Mouse (Mus musculus) forebrain, embryonic 11.5 days (tissue): ENCODE measurements around the gene Sema3b. TPM values are rescaled to one million over a fixed set of nuclear protein-coding genes. Genes with fewer than 3 reads are reported as not detected.
A peak's percentile ranks its signal among the peaks of the same experiment; 100 is the strongest.
"Not testable (repeated sequence)": the region's sequence is repeated elsewhere in the genome, so short reads cannot be mapped to it uniquely, and the experiment has no call there.

Source experiments
- ATAC-seq: fragments of 200-750 bp; cut with Nextera tagmentation; replicated peaks from 2 replicates; pipeline ENCODE4 v1.8.0; 2017; ENCODE audit warnings: moderate TSS enrichment; ENCODE audit not compliant: low FRiP score
- DNase-seq: peaks from one replicate; pipeline ENCODE4 v3.0.0-alpha.2; 2017; ENCODE audit warnings: low spot score
- H3K27ac ChIP-seq: fragments of 300-500 bp; sonication (generic); 2 replicates; pipeline ENCODE4 v1.5.1; 2014; ENCODE audit warnings: low read depth, low read length
- H3K27me3 ChIP-seq: fragments of 300-500 bp; sonication (generic); 2 replicates; pipeline ENCODE4 v1.6.1; 2014; ENCODE audit warnings: mild to moderate bottlenecking, low read length, mixed read lengths; ENCODE audit not compliant: control insufficient read depth, insufficient read depth
- H3K36me3 ChIP-seq: fragments of 300-500 bp; sonication (generic); 2 replicates; pipeline ENCODE4 v1.6.1; 2014; ENCODE audit warnings: mild to moderate bottlenecking, low read length, moderate library complexity, mixed read lengths; ENCODE audit not compliant: control insufficient read depth, insufficient read depth
- H3K4me1 ChIP-seq: fragments of 300-500 bp; sonication (generic); replicated peaks from 2 replicates; pipeline ENCODE4 v1.6.1; 2014; ENCODE audit warnings: low read length, mixed read lengths; ENCODE audit not compliant: control insufficient read depth, insufficient read depth
- H3K4me2 ChIP-seq: fragments of 300-500 bp; sonication (generic); 2 replicates; pipeline ENCODE4 v1.6.1; 2014; ENCODE audit warnings: low read depth, mild to moderate bottlenecking, low read length, moderate library complexity, mixed read lengths; ENCODE audit not compliant: severe bottlenecking
- H3K4me3 ChIP-seq: fragments of 300-500 bp; sonication (generic); 2 replicates; pipeline ENCODE4 v1.5.1; 2014; ENCODE audit warnings: low read depth, low read length
- H3K9ac ChIP-seq: fragments of 300-500 bp; sonication (generic); 2 replicates; pipeline ENCODE4 v1.6.1; 2014; ENCODE audit warnings: low read length
- H3K9me3 ChIP-seq: fragments of 300-500 bp; sonication (generic); 2 replicates; pipeline ENCODE4 v1.6.1; 2016; ENCODE audit warnings: low read length, mixed read lengths; ENCODE audit not compliant: control insufficient read depth
- WGBS: fragments of 180-500 bp; shearing (Covaris S2); extraction: QIAGEN DNeasy Blood & Tissue Kit; methylation state at CpG from one replicate; pipeline ENCODE4 v1.1.7; 2014; 5-methylcytosine and 5-hydroxymethylcytosine counted together
- polyA plus RNA-seq: library from polyadenylated mRNA; unstranded; fragments of >200 nt; fragmentation: Nextera tagmentation; extraction: Ambion mirVana; gene quantifications from 2 replicates; pipeline ENCODE4 v1.2.1, GENCODE M21; 2014

Gene Sema3b
- polyA plus RNA-seq, 1 experiment from 2014 or later = 1.7 TPM

- Histone ChIP-seq H3K4me3 (peak overlapping the region; percentile 79), H3K4me1 (peaks cover 26% of the 10 kb centered on the region), H3K9ac (peak overlapping the region; percentile 94), H3K27ac (peak overlapping the region; percentile 81), H3K27me3 (no peaks in the 10 kb centered on the region), H3K36me3 (peaks cover 19% of the 10 kb centered on the region), H3K9me3 (no peaks in the 10 kb centered on the region; the same call in 1 of the 2 replicates), H3K4me2 (peak overlapping the region; percentile 81)
- DNase-seq (peak; percentile 91), ATAC-seq (peak; percentile 88)
- under 1% methylated on average over 41 of the region's 41 CpGs for WGBS
Observed at GRCm38 (mm10) chr9:107568331-107569261, 40.4 kb downstream of the Sema3b start.

- peak within 1 kb of the TSS; percentile 79 for H3K4me3 ChIP-seq
- 6% methylated on average over 18 of the region's 18 CpGs for WGBS
- peak; percentile 58 for DNase-seq
- peaks cover 28% of the 10 kb centered on the region for H3K4me1 ChIP-seq
- peak within 1 kb of the TSS; percentile 81 for H3K4me2 ChIP-seq
- peak within 1 kb of the TSS; percentile 94 for H3K9ac ChIP-seq
- no peak for ATAC-seq
- H3K27me3 ChIP-seq = no peaks in the 10 kb centered on the region
- peak within 1 kb of the TSS; percentile 81 for H3K27ac ChIP-seq
- H3K9me3 ChIP-seq = no peaks in the 10 kb centered on the region
- peaks cover 13% of the 10 kb centered on the region; the same call in 1 of the 2 replicates for H3K36me3 ChIP-seq
Observed at GRCm38 (mm10) chr9:107567702-107568319, 41.2 kb downstream of the Sema3b start, which contains the start of gene Hyal2. Hyal2 (plus strand) TSS chr9:107567945.

GRCm38 (mm10) chr9:107566855-107567254 is 42.2 kb downstream of the Sema3b start:
- H3K27ac ChIP-seq = no peak overlapping the region
- peaks cover 28% of the 10 kb centered on the region for H3K4me1 ChIP-seq
- 65% methylated on average over 3 of the region's 3 CpGs for WGBS
- DNase-seq (no peak), ATAC-seq (no peak)
- H3K4me2 ChIP-seq = no peak overlapping the region
- no peak overlapping the region for H3K9ac ChIP-seq
- H3K36me3 ChIP-seq = peaks cover 7% of the 10 kb centered on the region; the same call in 1 of the 2 replicates
- H3K4me3 ChIP-seq = no peak overlapping the region
- H3K9me3 ChIP-seq = no peaks in the 10 kb centered on the region
- no peaks in the 10 kb centered on the region for H3K27me3 ChIP-seq

- peaks cover 9% of the 10 kb centered on the region; the same call in 1 of the 2 replicates for H3K36me3 ChIP-seq
- H3K4me1 ChIP-seq = peaks cover 24% of the 10 kb centered on the region
- peak; percentile 89 for DNase-seq
- H3K9ac ChIP-seq = no peak overlapping the region
- H3K9me3 ChIP-seq = no peaks in the 10 kb centered on the region
- 62% methylated on average over 15 of the region's 15 CpGs for WGBS
- ATAC-seq = no peak
- H3K27ac ChIP-seq = no peak overlapping the region
- no peak overlapping the region for H3K4me2 ChIP-seq
- H3K27me3 ChIP-seq = no peaks in the 10 kb centered on the region
- H3K4me3 ChIP-seq = no peak overlapping the region
Observed at GRCm38 (mm10) chr9:107566041-107566709, 42.9 kb downstream of the Sema3b start.

- H3K4me1 ChIP-seq = peaks cover 19% of the 10 kb centered on the region
- not testable (repeated sequence) for DNase-seq, H3K4me3 ChIP-seq, H3K9me3 ChIP-seq, H3K4me2 ChIP-seq, ATAC-seq, H3K36me3 ChIP-seq, H3K27me3 ChIP-seq, H3K9ac ChIP-seq, H3K27ac ChIP-seq
- WGBS = 48% methylated on average over 5 of the region's 5 CpGs
Observed at GRCm38 (mm10) chr9:107565556-107565955, 43.5 kb downstream of the Sema3b start.

GRCm38 (mm10) chr9:107563029-107563581 is 45.9 kb downstream of the Sema3b start, which contains the start of gene Tusc2:
Tusc2 (plus strand) TSS chr9:107563255.
- Histone ChIP-seq H3K4me2 (peak within 1 kb of the TSS; percentile 87), H3K4me1 (peaks cover 11% of the 10 kb centered on the region), H3K36me3 (peaks cover 21% of the 10 kb centered on the region; the same call in 1 of the 2 replicates), H3K9me3 (no peaks in the 10 kb centered on the region), H3K9ac (peak within 1 kb of the TSS; percentile 81), H3K27ac (no peak within 1 kb of the TSS), H3K27me3 (no peaks in the 10 kb centered on the region), H3K4me3 (peak within 1 kb of the TSS; percentile 89)
- under 1% methylated on average over 46 of the region's 46 CpGs for WGBS
- ATAC-seq (peak; percentile 95), DNase-seq (peak; percentile 96)

GRCm38 (mm10) chr9:107556346-107556745 is 52.7 kb downstream of the Sema3b start:
- peaks cover 17% of the 10 kb centered on the region; the same call in 1 of the 2 replicates for H3K36me3 ChIP-seq

GRCm38 (mm10) chr9:107555701-107556100 is 53.3 kb downstream of the Sema3b start:
- Histone ChIP-seq H3K36me3 (peaks cover 14% of the 10 kb centered on the region; the same call in 1 of the 2 replicates), H3K4me1 (peaks cover 29% of the 10 kb centered on the region), H3K9me3 (no peaks in the 10 kb centered on the region), H3K9ac (peak overlapping the region; percentile 86), H3K4me3 (peak overlapping the region; percentile 67), H3K27me3 (peaks cover 6% of the 10 kb centered on the region; the same call in 1 of the 2 replicates), H3K27ac (no peak overlapping the region), H3K4me2 (peak overlapping the region; percentile 78)
- 47% methylated on average over 2 of the region's 2 CpGs for WGBS
- ATAC-seq (no peak), DNase-seq (no peak)

More at GRCm38 (mm10) chr9:107556346-107556745, 52.7 kb downstream of the Sema3b start:
- Histone ChIP-seq H3K27me3 (peaks cover 2% of the 10 kb centered on the region; the same call in 1 of the 2 replicates), H3K9me3 (no peaks in the 10 kb centered on the region), H3K4me1 (peaks cover 25% of the 10 kb centered on the region), H3K9ac (peak overlapping the region; percentile 39; the same call in 1 of the 2 replicates), H3K4me2 (peak overlapping the region; percentile 78; the same call in 1 of the 2 replicates), H3K4me3 (peak overlapping the region; percentile 67), H3K27ac (no peak overlapping the region)
- no peak for DNase-seq
- WGBS = 83% methylated on average over 3 of the region's 3 CpGs
- no peak for ATAC-seq
